Mouse (Mus musculus): ENCODE results near the gene Baiap2. TPM values are rescaled to one million over a fixed set of nuclear protein-coding genes. Genes with fewer than 3 reads are reported as not detected.

Gene Baiap2
- polyA plus RNA-seq, 1 experiment from 2014 or later, result 16.8 TPM

DNA sequence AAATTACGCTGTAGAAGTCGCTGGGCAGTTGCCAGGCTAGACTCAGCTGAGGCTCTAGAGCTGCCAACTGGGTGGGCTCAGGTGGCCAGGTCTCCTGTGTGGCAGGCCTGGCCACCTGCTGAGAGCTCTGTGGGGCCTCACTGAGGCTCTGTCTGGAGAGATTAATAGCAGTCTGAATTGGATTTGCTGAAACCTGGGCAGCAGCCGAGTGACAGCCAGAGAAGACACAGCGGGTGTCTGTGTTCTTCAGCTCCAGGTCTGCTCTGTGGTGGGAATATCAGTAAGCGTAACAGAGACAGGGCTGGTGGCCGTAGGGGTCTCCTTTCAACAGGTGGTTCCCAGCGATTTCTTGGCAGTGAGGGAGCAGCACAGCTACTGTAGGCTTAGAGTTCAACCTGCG lies 24.8 kb downstream of the Baiap2 start:
- Histone ChIP-seq H3K9ac (no peak overlapping the region), H3K4me1 (peaks cover 7% of the 10 kb centered on the region), H3K4me3 (no peak overlapping the region), H3K9me3 (no peaks in the 10 kb centered on the region), H3K27me3 (no peaks in the 10 kb centered on the region), H3K27ac (no peak overlapping the region), H3K4me2 (replicated peaks) (no peak overlapping the region), H3K36me3 (peaks cover 13% of the 10 kb centered on the region; the same call in 1 of the 2 replicates)
- 70% methylated on average over 8 of the region's 8 CpGs for WGBS
- no peak for ATAC-seq (ENCODE audit: low FRiP score, low read depth)

DNA sequence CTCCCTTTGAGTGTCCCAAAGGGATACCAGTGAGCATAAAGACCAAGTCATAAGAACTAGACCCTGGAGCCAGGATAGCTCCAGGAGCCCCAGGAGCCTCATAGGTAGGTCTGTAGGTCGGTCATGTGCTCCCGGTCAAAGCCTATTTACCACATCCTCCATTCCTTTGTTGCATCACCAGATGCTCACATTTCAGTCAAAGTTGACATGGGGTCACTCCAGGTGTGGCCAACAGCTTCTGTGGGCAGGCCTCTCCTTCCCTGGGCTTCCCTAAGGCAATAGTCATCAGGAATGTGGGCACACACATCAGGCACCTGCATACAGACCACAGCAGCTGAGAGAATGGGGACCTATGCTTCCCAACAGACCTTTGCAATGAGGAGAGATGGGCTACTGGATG lies 25.3 kb downstream of the Baiap2 start:
- 82% methylated on average over 2 of the region's 2 CpGs for WGBS
- H3K27me3 ChIP-seq, result no peaks in the 10 kb centered on the region
- no peaks in the 10 kb centered on the region for H3K9me3 ChIP-seq
- no peak for ATAC-seq (ENCODE audit: low FRiP score, low read depth)
- peaks cover 16% of the 10 kb centered on the region for H3K36me3 ChIP-seq
- H3K4me3 ChIP-seq, result no peak overlapping the region
- H3K9ac ChIP-seq, result no peak overlapping the region
- H3K27ac ChIP-seq, result no peak overlapping the region
- H3K4me2 ChIP-seq (replicated peaks), result no peak overlapping the region
- peaks cover 7% of the 10 kb centered on the region for H3K4me1 ChIP-seq

DNA sequence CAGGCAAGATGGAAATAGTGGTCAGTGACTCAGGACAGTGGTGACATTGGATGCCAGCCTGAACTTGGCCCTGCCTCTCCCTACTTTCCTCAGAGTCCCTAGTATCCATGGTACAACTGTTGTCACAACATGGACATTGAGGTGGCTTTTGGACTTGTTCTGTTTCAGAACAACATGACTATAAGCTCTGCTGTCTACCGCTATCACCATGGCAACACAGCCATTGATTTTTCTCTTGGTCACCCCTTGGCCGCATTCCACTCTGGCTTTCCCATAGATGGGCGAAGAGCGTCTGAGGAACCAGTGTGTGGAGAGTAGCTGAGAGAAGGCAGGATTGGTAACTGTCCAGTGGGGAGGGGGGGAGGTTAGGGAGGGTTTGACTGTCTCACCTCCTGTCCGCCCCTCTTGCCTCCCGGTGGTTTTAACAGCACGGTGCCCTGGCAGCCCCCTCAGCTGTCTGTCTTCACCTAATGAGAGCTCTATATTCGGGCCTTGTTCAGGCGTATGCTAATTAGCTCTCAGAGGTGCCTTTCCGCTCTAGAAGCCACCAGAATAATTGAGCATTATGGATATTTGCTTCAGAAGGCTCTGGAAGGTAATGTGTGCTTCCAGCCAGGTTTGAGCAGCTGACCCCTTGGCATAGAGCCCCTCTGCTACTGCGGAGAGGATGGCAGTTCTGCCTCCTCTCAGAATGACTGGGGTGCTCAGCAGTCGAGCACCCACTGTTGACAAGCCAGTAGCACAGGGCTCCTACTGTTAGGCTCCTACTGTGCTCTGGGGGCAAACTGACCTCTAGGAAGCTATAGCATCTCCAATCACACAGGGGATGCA lies 27.7 kb downstream of the Baiap2 start:
- 73% methylated on average over 12 of the region's 12 CpGs for WGBS

DNA sequence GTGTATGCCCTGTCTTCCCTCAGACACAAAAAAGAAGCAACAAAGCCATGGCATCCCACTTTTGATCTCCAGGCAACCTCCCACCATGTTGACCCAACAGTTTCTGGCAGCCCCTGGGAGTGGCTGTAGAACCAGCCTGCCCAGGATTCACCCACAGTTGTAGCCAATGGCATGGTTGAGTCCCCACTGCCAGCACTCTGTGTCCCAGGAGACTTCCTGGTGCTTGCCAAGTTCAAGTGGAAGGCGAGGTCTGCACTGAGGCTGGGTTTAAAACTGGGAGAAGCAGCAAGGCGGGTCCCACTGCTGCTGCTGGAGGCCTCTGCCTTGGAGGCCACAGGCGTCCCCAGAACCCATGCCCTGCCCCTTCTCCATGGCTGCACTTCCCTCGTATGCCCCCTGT lies 31.2 kb downstream of the Baiap2 start:
- 82% methylated on average over 4 of the region's 4 CpGs for WGBS
- Histone ChIP-seq H3K4me3 (no peak overlapping the region), H3K4me1 (peaks cover 7% of the 10 kb centered on the region), H3K4me2 (replicated peaks) (no peak overlapping the region), H3K9me3 (no peaks in the 10 kb centered on the region), H3K9ac (no peak overlapping the region), H3K27ac (no peak overlapping the region), H3K36me3 (peaks cover 27% of the 10 kb centered on the region), H3K27me3 (no peaks in the 10 kb centered on the region)
- ATAC-seq (ENCODE audit: low FRiP score, low read depth), result no peak

More for the DNA sequence above, 27.7 kb downstream of the Baiap2 start:
- H3K27me3 ChIP-seq, result no peaks in the 10 kb centered on the region
- peaks cover 27% of the 10 kb centered on the region for H3K36me3 ChIP-seq
- no peak overlapping the region for H3K4me3 ChIP-seq
- peaks cover 7% of the 10 kb centered on the region for H3K4me1 ChIP-seq
- no peaks in the 10 kb centered on the region for H3K9me3 ChIP-seq
- ATAC-seq (ENCODE audit: low FRiP score, low read depth), result no peak
- no peak overlapping the region for H3K27ac ChIP-seq
- H3K4me2 ChIP-seq (replicated peaks), result no peak overlapping the region
- no peak overlapping the region for H3K9ac ChIP-seq

DNA sequence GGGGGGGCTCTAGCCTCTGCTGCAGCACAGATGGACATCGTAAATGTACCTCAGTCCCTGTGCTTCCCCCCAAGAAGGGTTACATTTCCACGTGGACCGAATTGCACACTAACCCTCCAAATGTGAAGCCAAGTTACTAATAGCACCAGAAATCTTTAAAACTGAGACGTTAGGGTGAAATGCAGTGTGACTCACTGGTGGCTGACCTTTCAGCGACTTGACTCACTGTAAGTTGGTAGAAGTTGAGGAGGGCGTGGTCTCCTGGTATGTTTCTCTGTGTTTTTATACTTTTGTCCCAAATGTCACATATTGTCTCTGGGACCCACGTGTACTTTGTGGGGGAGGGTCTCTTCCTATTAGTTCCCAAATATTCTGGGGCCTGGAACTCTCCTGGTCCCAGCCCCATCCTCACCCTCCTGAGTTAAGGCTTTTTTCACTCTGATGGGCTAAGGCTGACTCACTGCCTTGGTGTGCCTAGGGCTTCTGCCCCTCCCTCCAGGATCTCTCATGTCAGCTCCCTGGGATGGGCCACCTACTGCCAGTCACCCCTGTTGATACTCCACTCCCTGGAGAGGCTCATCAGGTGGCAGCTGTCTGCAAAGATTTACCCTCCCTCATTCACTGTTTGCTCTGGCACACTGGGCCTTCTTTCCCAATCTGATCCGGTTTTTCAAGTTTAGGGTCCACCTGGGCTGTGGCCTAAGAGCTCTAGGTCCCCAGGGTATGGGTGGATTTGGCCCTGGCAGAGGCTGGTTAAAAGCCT lies 33.4 kb downstream of the Baiap2 start:
- Histone ChIP-seq H3K4me1 (peaks cover 12% of the 10 kb centered on the region), H3K4me3 (no peak overlapping the region), H3K9ac (no peak overlapping the region), H3K36me3 (peaks cover 15% of the 10 kb centered on the region), H3K4me2 (replicated peaks) (no peak overlapping the region), H3K27me3 (no peaks in the 10 kb centered on the region), H3K9me3 (no peaks in the 10 kb centered on the region), H3K27ac (no peak overlapping the region)
- WGBS, result 71% methylated on average over 8 of the region's 8 CpGs
- no peak for ATAC-seq (ENCODE audit: low FRiP score, low read depth)

DNA sequence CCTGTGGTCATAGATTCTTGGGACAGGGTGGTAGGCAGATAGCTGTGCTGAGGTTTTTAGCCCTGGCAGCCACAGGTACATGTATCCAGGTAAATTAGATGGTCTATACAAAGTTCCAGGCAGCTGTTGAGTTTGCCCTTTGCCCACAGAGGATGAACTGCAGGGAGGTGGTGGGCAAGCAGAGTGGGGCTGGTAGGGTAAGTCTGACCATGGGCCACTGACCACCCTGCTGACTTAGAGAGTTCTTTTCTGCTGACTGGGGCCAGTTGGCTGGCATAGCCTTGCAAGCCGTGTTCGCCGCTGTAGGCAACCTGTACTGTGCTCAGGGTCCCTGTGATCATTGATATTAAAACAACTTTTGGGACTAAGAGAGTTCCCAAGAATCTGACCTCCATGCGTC lies 36.1 kb downstream of the Baiap2 start:
- WGBS, result 95% methylated on average over 4 of the region's 4 CpGs
- no peak overlapping the region for H3K4me3 ChIP-seq
- H3K4me2 ChIP-seq (replicated peaks), result no peak overlapping the region
- no peak overlapping the region for H3K9ac ChIP-seq
- no peaks in the 10 kb centered on the region for H3K9me3 ChIP-seq
- no peak overlapping the region for H3K27ac ChIP-seq
- peaks cover 20% of the 10 kb centered on the region for H3K4me1 ChIP-seq
- no peaks in the 10 kb centered on the region for H3K27me3 ChIP-seq
- H3K36me3 ChIP-seq, result peaks cover 22% of the 10 kb centered on the region
- ATAC-seq (ENCODE audit: low FRiP score, low read depth), result no peak

DNA sequence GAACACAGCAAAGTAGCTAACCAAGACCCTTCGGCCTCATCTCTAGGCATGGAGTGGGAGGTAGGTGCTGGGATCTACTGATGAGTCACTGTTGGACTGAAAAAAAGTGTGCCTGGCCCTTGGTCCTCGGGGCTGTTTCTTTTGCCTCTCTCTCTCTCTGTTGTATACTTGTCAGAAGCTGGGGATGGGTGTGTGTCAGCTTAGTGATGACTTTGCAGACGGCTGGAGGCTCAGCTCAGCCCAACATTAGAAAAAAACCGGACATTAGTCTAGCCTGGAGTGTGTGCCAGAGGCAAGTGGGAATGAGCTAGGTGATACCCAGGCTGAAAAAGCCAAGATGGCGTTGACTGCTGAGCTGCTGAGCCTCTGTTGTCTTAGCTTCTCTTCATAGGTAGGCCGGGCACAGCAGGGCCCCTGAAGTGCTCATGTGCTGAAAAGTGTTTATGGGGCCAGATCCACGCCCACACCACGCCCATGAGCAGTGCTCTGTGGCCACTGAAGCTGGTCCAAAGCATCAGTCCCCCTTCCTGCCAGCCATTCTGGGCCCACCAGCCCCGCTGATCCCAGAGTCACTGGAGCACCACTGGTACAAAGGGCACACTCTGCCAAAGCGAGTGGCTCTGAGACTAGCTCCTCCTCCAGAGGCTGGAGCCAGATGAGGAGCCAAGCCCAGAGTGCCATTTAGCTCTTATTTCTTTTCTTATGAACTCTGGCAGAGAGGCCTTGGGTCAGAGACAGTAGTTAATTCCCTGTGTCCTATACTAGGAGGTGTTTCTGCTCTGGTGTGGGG lies 37.2 kb downstream of the Baiap2 start:
- WGBS, result 68% methylated on average over 10 of the region's 10 CpGs

DNA sequence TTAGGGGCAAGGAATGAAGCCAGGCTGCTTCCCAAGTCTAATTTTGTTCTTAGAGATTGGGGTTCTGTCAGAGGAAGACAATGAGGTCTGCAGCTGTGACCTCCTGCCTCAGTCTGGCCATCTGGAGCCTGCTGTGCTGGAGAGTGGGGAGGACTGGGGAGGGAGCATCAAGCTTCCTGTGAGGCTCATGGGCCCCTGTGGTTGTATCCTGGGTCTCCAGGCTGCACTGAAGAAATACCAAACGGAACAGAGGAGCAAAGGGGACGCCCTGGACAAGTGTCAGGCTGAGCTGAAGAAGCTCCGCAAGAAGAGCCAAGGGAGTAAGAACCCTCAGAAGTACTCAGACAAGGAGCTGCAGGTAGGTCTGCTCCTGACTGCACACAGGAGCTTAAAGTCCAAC lies 39.2 kb downstream of the Baiap2 start:
- Histone ChIP-seq H3K9ac (no peak overlapping the region), H3K4me3 (no peak overlapping the region), H3K4me2 (replicated peaks) (no peak overlapping the region), H3K27me3 (no peaks in the 10 kb centered on the region), H3K9me3 (no peaks in the 10 kb centered on the region), H3K4me1 (peaks cover 20% of the 10 kb centered on the region), H3K27ac (no peak overlapping the region), H3K36me3 (peaks cover 27% of the 10 kb centered on the region)
- no peak for ATAC-seq (ENCODE audit: low FRiP score, low read depth)
- 75% methylated on average over 3 of the region's 3 CpGs for WGBS

More for the DNA sequence above, 37.2 kb downstream of the Baiap2 start:
- H3K27me3 ChIP-seq, result no peaks in the 10 kb centered on the region
- no peak overlapping the region for H3K27ac ChIP-seq
- H3K4me1 ChIP-seq, result peaks cover 21% of the 10 kb centered on the region
- no peak overlapping the region for H3K4me2 ChIP-seq (replicated peaks)
- H3K9me3 ChIP-seq, result no peaks in the 10 kb centered on the region
- H3K36me3 ChIP-seq, result peaks cover 19% of the 10 kb centered on the region
- no peak overlapping the region for H3K4me3 ChIP-seq
- no peak overlapping the region for H3K9ac ChIP-seq
- no peak for ATAC-seq (ENCODE audit: low FRiP score, low read depth)

DNA sequence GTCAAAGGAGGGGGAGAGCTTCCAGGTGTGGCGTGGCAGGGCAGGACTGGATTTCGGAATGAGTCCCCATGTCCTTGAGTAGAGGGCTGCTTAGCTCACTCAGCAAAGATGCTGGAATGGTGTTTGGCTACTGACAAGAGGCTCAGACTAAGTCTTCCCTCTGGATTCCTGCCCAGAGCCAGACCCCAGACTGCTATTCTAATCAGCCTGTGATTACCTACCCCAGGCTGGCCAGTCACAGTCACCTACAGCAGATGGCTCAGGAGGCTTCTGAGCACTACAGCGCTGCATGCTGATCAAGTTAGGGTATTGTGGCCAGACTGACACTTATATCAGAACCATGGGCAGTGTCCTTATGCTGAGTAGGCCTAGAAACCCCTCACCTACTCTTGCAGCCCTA lies 39.7 kb downstream of the Baiap2 start:
- H3K27me3 ChIP-seq, result no peaks in the 10 kb centered on the region
- no peak for ATAC-seq (ENCODE audit: low FRiP score, low read depth)
- no peak overlapping the region for H3K4me2 ChIP-seq (replicated peaks)
- no peak overlapping the region for H3K27ac ChIP-seq
- WGBS, result 93% methylated on average over 3 of the region's 3 CpGs
- H3K4me1 ChIP-seq, result peaks cover 15% of the 10 kb centered on the region
- peaks cover 27% of the 10 kb centered on the region for H3K36me3 ChIP-seq
- no peak overlapping the region for H3K4me3 ChIP-seq
- no peaks in the 10 kb centered on the region for H3K9me3 ChIP-seq
- H3K9ac ChIP-seq, result no peak overlapping the region

DNA sequence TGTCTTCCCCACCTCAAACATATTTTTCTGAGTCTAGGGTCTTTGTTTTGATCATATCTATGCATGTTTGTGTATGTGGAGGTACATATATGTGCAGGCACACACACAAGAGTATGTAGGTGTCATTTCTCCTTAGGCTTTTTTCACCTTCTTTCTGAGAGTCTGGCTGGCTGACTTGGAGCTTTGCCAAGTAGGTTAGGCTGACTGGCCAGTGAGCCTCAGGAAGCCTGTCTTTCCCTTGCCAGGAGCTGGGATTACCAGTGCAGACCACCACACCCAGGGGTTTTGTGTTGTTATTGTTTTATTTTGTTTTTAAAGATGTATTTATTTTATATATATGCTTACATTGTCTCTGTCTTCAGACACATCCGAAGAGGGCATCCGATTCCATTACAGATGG lies 40.6 kb downstream of the Baiap2 start:
- Histone ChIP-seq H3K4me2 (replicated peaks) (no peak overlapping the region), H3K36me3 (peaks cover 27% of the 10 kb centered on the region), H3K4me1 (peaks cover 15% of the 10 kb centered on the region; the same call in 1 of the 2 replicates), H3K4me3 (no peak overlapping the region), H3K27ac (no peak overlapping the region; the same call in 1 of the 2 replicates), H3K27me3 (no peaks in the 10 kb centered on the region), H3K9me3 (no peaks in the 10 kb centered on the region), H3K9ac (no peak overlapping the region)
- 90% methylated on average over 2 of the region's 2 CpGs for WGBS
- ATAC-seq (ENCODE audit: low FRiP score, low read depth), result no peak

DNA sequence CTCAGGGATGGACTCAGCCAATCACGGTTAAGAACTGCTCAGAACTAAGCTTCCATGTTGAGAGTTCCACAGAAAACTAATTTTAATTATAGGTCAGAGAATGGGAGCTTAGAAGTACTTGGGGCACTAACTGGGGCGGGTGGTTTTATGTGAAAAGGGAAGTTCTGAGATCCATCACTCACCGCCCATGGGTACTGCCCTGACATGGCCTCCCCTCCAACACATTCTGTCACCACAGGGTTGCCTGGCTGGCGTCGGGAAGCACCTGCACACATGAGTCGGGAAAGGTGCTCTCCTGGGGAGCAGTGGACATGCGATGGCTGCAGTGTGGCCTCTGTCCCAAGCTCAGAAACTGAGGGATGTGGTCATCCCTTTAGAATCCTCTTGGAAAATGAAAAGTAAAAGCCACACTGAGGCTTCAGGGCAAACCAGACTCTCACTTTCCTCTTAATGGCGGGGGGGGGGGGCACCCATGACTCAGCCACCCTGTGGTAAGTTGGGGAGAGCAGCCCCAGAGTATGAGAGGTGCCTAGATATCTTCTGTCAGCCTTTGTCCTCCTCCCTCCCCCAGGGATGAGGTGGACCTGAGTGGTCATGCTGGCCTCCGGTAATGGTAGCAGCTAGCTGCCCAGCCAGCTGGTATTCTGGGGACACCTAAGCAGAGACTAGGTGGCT lies 44.3 kb downstream of the Baiap2 start:
- Histone ChIP-seq H3K4me2 (replicated peaks) (no peak overlapping the region), H3K27ac (no peak overlapping the region), H3K27me3 (no peaks in the 10 kb centered on the region), H3K4me1 (peaks cover 47% of the 10 kb centered on the region), H3K36me3 (peaks cover 26% of the 10 kb centered on the region), H3K4me3 (no peak overlapping the region), H3K9me3 (no peaks in the 10 kb centered on the region), H3K9ac (no peak overlapping the region)
- ATAC-seq (ENCODE audit: low FRiP score, low read depth), result no peak
- WGBS, result 83% methylated on average over 9 of the region's 9 CpGs

Data from limb, embryonic 13.5 days (tissue).